Mouse (Mus musculus) adrenal gland, adult 2 months (tissue): ENCODE results near the gene Gm16503. TPM values are rescaled to one million over a fixed set of nuclear protein-coding genes. Genes with fewer than 3 reads are reported as not detected.
A peak's percentile ranks its signal among the peaks of the same experiment; 100 is the strongest.
"Not testable (repeated sequence)": the region's sequence is repeated elsewhere in the genome, so short reads cannot be mapped to it uniquely, and the experiment has no call there.

ENCODE experiments used
- DNase-seq: peaks from one replicate; pipeline ENCODE4 v3.0.0; 2021
- long read RNA-seq: library from polyadenylated mRNA; stranded (forward); transcript quantifications from one replicate; pipeline ENCODE4 v2.0.0, GENCODE M21; 2021
- polyA plus RNA-seq: library from polyadenylated mRNA; depleted of rRNA; stranded (reverse); fragments of >200 nt; gene quantifications from 2 replicates; pipeline ENCODE4 v1.2.3, GENCODE M21; 2012; rRNA removed
- total RNA-seq, 2 experiments: library from RNA; stranded (reverse); gene quantifications; 2 replicates each; pipeline ENCODE4 v1.2.3; 2021

The Gm16503 gene
- total RNA-seq, result under 1 TPM; 0.23 to 0.69 TPM
- polyA plus RNA-seq, result not detected in 2 replicates
- long read RNA-seq, result 0 reads

DNA sequence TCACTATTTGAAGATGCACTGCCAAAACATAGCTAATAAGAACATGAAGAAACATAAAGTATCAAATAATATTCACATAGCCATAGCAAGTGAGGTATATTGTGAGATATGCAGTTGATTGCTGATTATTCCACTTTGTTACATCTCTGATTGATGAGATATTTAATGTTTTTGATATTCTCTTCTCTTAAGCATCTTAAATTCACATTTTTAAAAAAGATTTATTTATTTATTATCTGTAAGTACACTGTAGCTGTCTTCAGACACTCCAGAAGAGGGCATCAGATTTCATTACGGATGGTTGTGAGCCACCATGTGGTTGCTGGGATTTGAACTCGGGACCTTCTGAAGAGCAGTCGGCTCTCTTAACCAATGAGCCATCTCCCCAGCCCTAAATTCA is at the start of gene Gm16503:
Gene Gm16503 (plus strand): TSS at position 301 of the 400 bp plus-strand sequence.
- not testable (repeated sequence) for DNase-seq

DNA sequence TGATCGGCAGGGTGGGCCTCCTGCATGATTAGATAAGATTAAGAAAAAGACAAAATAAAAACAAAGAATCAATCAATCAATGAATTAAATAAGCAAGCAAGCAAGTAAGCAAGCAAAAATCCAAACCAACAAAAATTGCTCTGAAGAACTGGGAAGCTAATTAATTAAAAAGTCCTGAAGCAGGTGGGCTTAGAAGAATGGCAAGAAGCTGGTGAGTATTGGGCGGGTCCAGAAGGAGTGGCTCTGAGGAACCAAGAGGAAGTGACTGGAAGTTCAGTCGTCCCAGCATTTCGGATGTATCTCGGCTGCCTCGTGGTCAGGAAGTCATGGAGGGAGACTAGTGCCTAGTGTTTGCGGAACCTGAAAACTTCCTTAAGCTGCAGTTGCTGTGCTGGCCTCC is 47.9 kb upstream of the Gm16503 start, which contains the start of gene Zfp982:
Gene Zfp982 (plus strand): TSS at position 301 of the 400 bp plus-strand sequence.
- DNase-seq, result not testable (repeated sequence)

DNA sequence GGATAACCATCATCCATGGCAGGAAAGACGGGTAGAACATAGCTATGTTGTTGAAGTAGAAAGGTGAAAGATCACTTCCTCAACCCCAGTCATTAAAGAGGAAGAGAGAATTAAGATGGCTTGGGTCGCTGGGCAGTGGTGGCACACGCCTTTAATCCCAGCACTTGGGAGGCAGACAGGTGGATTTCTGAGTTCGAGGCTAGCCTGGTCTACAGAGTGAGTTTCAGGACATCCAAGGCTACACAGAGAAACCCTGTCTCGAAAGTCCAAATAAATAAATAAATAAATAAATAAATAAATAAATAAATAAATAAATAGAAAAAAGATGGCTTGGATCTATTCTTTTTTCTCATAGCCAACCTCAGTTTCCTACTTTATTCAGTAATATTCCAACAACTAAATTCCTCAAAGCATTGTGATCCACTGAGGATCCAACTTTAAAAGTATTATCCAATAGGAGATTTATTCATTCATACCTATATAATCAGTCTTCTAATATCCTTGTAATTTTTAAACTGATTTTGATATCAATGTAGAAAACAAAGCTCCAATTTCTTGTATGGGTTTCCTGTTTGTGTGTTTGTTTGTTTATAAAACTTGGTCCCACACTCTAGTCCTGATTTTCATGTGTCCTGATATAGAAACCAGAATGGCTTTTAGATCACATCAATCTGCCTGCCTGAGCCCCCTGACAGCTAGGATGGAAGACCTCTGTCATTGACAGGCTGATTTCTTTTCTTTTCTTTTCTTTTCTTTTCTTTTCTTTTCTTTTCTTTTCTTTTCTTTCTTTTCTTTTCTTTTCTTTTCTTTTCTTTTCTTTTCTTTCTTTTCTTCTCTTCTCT is 41.0 kb upstream of the Gm16503 start:
- not testable (repeated sequence) for DNase-seq

DNA sequence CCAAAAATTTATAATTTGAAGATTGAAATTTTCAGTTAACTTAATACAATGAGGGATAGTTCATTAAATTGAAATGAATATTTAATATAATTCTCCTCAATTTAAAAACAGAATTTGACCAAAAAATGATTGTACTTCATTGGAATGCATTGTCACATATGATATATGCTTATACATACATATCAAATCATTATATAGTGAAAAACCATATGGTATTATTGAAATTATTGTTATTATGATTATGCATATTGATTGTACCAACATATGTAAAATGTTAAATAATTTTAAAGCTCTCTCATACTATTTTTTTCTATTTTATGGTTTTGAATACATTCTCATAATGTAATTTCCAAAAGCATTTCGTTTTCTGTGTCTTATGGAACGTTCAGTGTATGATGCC is 30.8 kb upstream of the Gm16503 start:
- no peak for DNase-seq

DNA sequence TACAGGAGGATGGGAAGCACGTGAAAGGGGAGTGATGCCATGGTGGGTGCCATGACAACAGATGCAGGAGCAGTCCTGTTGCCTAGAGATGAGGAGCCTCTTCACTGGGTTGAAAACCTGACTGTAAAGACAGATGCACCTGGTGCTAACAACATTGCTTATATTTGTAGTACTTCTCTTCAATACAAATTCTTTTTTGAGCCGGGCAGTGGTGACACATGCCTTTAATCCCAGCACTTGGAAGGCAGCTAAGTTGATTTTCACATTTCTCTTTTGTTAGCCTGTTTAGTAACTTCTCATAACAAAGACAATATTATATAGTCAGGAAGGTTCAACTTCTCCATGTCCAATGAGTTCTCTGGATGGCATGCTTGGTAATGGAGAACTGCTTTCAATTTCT is 21.0 kb upstream of the Gm16503 start:
- DNase-seq, result no peak

DNA sequence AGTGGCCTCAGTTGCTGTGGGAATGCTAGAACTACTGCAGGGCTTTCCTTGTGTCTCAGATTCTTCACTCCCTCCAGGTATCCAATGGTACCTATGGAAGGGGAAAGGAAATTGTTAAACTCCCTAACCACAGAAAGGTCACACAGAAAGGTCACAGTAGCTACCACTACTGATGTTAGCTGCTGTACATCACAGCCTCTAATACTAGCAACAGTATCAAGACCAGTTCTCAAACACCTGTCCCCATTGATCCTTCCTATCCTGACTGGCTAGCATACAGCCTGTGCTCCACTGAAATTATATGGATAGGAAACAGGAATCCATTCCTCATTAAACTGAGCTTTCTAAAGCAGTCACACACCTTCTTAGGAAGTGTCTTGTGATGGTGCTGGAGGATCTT is 19.9 kb upstream of the Gm16503 start:
- no peak for DNase-seq

DNA sequence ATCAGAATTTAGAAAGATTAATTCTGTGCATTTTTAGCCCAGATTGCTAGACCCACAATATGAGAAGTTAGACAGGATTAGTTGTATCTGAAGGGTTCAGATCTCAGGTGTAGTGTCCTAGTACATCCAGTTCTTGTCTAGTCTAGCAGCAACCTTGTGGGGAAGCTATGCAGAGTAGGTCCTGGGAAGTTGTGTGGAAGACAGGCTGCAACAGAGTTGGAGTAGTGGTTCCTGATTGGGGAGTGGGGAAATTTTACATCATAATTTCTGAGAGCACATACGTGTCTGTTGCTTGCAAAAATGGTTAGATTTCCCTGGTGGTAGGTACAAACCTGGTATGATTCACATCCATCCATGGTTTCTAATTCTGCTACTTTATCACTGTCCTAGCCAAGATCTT is 14.9 kb upstream of the Gm16503 start:
- DNase-seq, result no peak

DNA sequence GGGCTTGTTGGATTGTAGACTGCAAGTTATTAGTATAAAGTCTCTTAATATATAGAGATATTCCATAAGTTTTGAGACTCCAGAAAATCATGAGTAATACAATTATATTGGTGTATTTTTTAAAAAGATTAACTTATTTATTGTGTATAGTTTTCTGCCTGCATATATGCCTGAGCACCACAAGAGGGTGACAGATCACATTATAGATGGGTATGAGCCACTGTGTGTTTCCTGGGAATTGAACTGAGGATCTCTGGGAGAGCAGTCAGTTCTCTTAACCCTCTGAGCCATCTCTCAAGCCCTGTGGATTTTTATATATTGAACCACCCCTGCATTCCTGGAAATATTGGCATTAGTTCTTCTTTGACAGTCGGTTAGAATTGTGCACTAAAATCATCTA is 9.7 kb upstream of the Gm16503 start:
- no peak for DNase-seq

DNA sequence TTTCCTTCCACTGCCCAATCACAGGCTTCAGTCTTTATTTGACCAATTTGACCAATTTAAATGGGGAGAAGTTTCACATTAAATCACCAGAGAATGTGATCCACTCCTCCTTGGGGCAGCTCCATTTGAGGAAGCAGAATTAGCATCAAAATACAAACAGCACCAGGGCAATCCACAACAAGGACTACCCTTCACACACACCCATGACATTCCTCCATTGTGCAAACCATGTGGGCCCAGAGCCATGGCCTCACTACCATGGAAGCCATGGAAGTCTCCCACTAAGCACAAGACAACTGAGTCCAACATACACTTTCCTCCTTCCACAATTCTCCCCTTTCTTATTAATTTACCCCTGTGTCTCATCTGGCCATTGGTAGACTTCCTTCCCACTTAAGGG is 4.1 kb upstream of the Gm16503 start:
- DNase-seq, result not testable (repeated sequence)

DNA sequence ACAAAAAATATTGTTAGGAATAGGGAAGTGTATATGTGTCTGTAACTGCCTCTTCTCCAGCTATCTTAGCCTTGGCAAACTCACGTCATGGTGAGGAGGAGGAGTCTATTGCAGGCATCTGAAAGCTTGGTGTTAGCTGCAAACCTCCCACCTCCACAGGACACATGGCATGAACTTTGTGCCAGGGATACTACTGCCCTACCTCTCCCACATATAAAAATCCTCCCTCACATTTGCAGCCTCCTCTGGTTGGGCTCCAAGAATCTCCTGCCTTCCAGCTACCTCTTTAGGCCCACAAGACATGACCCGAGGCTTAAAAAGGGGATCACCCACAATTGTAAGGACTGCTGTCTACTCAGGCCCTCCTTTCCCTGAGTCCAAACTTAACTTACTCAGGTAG is 2.3 kb upstream of the Gm16503 start:
- no peak for DNase-seq

DNA sequence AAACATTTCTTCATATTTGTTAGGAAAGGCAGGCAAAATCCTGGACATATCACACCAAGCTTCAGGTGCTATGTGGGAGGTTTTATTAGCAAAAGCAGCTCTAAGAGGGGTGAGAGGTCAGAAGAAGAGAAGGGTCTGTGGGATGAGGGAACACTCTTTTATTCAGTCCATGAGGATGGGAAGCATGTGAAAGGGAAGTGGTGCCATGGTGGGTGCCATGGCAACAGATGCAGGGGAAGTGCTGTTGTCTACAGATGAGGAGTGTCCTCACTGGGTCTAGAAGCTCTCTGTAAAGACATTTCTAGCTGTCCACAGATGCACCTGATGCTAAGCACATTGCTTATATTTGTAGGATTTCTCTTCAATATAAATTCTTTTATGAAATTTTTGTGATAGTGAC is 1.1 kb downstream of the Gm16503 start:
- DNase-seq, result no peak

DNA sequence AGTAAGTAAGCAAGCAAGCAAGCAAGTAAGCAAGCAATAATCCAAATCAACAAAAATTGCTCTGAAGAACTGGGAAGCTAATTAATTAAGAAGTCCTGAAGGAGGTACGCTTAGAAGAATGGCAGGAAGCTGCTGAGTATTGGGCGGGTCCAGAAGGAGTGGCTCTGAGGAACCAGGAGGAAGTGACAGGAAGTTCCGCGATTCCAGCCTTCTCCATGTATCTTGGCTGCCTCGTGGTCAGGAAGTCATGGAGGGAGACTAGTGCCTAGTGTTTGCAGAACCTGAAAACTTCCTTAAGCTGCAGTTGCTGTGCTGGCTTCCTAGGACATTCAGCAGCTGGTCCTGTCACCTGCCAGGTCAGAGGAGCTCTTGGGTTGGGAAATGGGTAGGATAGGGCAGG is 13.1 kb downstream of the Gm16503 start, which contains the start of gene Zfp985:
Gene Zfp985 (plus strand): TSS at position 207 of the 400 bp plus-strand sequence.
- not testable (repeated sequence) for DNase-seq

DNA sequence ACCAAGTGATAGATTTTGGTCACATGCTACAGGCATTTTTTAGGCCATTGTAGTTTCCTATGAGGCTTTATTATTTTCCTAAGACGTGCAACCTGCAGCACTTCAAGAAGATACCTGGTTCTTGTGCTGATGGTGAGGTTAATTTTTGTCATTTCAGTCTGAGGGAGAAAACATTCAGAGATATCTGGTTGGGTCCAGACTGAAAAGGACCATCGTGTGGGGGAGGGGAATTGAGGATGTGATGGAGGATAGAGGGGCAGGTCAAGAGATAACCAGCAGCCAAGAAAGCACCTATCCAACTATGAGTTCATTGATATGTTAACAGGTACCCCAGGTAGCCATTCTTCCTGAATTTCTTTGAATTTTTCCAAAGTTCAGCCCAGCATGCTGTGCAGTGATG is 14.3 kb downstream of the Gm16503 start:
- not testable (repeated sequence) for DNase-seq

DNA sequence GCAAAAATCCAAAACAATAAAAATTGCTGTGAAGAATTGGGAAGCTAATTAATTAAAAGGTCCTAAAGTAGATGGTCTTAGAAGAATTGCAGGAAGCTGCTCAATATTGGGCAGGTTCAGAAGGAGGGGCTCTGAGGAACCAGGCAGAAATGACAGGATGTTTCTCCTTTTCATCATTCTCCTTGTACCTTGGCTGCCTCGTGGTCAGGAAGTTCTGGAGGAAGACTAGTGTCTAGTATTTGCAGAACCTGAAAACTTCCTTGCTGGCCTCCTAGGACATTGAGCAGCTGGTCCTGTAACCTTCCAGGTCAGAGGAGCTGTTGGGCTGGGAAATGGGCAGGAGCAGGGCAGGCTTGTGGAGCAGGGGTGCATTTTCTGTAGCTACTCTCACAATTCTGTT is 16.9 kb downstream of the Gm16503 start:
- not testable (repeated sequence) for DNase-seq

DNA sequence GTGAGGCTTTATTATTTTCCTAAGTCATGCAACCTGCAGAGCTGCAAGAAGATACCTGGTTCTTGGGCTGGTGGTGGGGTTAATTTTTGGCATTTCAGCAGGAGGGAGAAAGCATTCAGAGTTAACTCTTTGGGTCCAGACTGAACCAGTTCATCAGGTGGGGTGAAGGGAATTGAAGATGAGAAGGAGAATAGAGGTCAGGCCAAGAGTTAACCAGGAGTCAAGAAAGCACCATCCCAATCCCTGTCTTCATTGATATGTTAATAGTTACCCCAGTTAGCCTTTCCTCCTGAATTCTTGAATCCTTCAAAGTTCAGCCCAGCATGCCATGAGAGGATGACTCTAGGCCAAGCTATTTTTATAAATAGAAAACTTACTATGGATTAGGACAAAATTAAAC is 18.0 kb downstream of the Gm16503 start:
- not testable (repeated sequence) for DNase-seq

DNA sequence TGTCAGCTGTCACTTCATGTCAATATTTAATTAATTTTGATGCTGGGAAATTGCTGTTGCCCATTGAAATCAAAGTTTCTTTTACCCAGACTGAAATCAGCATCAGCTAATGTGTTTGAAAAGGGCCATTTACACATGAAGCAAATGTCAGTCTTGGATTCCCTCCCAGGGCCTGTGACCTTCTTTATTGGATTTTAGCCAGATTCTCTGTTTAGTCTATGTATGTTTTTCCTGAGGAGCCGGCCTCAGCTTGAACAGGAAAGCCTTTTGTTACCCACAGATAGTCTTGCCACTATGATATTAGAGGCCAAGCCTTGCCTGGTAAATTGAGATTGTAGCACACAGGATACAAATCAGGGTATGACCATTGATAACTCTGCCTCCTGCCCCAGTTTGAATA is 19.1 kb downstream of the Gm16503 start:
- peak; percentile 37 for DNase-seq

DNA sequence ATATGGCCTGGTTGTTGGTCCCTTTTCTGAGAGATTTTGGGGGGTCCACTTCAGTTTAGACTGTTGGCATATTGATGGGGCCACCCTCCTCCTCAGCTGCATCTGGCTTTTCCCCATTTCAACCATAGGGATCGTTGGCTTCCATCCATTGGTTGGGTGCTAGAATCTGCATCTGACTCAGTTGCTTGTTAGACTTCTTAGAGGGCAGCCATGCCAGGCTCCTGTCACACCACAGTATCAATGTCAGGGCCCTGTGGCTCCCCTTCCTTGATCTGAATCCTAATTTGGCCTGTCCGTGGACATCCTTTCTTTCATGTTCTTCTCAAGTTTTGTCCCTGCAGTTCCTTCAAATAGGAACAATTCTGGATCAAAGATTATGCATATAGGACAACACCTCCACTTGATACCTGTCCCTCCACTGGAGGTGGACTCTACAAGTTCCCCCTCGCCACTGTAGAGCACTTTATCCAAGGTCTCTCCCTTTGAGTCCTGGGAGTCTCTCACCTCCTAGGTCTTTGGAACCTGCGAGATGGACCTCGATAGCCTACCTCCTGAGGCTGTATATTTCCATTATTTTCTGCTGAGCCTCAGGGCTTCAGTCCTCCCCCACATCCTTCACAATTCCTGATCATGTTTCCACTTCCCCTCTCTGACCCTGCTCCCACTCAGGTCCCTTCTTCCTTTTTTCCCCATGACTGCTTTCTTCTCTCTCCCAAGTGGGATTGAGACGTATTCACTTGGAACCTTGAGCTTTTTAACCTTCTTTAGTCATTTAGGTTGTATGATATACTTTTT is 25.6 kb downstream of the Gm16503 start:
- DNase-seq, result no peak

DNA sequence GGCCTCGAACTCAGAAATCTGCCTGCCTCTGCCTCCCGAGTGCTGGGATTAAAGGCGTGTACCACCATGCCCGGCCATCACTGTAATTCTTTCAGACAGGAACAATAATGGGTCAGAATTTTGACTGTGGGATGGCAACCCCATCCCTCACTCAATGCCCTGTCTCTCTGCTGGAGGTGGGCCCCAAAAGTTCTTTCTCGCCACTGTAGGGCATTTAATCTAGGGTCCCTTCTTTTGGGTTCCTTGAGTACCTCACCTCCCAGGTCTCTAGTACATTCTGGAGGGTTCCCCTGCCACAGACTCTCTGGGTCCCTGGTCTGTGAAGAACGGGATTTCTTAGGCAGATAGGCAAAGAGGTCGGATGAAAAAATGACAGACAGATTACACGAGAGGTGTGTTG is 31.1 kb downstream of the Gm16503 start:
- DNase-seq, result not testable (repeated sequence)

DNA sequence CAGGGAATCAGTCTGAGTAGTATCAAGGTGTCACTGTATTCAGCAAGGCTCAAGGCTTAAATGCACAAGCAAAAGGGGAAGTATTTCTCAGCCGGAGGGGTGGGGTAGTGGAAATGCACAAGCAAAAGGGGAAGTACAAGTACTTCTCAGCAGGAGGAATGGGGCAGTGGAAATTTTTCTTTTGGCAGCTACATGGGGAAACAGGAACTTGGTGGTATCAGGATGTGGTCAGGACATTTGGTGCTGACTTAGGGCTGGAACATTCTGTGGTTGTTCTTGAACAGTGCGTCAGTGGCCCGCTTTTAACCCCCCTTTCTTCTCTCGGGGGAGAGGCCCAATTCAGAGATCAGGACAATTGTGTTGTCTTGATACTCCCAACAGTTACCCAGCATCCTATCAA is 39.4 kb downstream of the Gm16503 start:
- not testable (repeated sequence) for DNase-seq

DNA sequence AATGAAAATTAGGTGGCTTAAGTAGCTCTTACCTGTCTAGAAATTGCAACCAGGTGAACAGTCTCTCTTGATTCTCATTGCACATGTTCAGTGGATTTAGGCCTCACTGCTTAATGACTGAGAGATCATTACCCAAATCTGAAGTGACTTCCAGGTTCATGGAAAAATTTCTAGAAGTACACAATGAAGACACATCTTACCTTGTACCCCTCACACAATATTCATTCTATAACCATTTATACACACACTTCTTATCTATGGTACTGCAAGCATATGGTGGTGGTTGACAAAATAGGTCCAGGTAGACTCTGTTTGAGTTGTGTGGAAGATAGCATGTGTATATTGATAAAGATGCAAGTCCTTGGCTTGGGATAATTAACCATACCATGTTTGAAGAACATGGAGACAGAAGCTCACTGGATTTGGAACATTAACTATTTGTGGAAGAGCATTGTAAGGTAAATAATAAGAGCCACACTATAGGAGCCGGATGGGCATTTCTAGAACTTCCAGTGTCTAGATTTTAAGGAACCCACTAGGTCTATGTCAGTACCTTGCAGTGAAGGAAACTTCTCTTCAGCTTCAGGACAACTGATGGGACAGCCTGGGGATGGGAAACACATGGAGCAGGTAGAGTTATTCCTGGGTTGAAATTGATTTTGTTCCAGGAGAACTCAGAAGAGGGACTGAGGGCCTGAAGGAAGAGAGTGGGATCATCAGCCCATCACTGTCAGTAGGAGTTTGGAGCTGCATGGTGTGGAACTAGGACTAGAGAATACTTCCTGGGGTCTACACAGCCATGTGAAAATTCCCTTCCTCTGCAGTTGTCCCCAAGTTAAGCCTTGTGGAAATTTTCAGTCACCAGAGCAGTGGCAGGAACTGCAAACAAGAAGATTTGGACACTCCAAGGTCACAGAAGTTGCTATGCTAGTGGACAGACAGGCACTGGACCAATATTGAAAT is 46.8 kb downstream of the Gm16503 start:
- DNase-seq, result no peak
